Mouse (Mus musculus) erythroblast, embryonic 14.5 days (primary cell): ENCODE measurements around the gene Rnaseh1.

Experiments
- GATA1 ChIP-seq: IDR thresholded peaks from 2 replicates; pipeline ENCODE4 v1.6.1; 2012; ENCODE audit warnings: low read length, inconsistent platforms, mixed read lengths
- TAL1 ChIP-seq: IDR thresholded peaks from 3 replicates; pipeline ENCODE4 v1.6.1; 2012; ENCODE audit warnings: low read length, inconsistent platforms, mixed read lengths

DNA sequence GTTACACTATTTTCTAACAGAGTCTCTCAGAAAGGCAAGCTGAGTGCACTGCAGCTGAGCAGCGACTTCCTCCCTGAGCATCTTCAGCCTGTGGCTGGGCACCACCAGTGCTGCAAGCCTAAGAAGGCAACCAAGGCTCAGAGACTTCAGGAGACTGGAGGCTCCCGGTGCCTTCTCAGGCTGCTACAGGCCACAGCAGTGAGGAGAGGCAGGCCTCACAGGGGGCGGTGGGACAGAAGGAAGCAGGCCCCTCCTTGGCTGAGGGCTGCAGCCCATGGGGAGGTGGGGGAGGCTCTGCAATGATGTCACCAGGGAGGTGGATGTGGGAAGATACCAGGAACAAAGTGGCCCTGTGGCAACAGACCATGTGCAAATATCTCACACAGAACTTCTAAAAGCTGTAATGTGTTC, 50.7 kb downstream of the Rnaseh1 start:
- TF ChIP-seq TAL1: no peak
- no peak for TF ChIP-seq GATA1
